Mouse (Mus musculus): ENCODE results near the gene Gm28374. TPM values are rescaled to one million over a fixed set of nuclear protein-coding genes. Genes with fewer than 3 reads are reported as not detected.
"Not testable (repeated sequence)": the region's sequence is repeated elsewhere in the genome, so short reads cannot be mapped to it uniquely, and the experiment has no call there.

The Gm28374 gene
- total RNA-seq (2021): not detected

- no peak for DNase-seq (ENCODE audit: extremely low spot score in 1 of 2, low spot score in 2 of 2)
- intact Hi-C loops (cut with DNase I): no loop called here
Observed at GRCm38 (mm10) chr19:6082156-6082555, at the start of gene Gm28374. TSS of gene Gm28374 (minus strand) at chr19:6082256.

- intact Hi-C loops (cut with DNase I); DNase-seq (ENCODE audit: extremely low spot score in 1 of 2, low spot score in 2 of 2): not testable (repeated sequence)
Observed at GRCm38 (mm10) chr19:6130414-6131128, 48.5 kb upstream of the Gm28374 start.

- peak; percentile 93 to 98 for DNase-seq (ENCODE audit: extremely low spot score in 1 of 2, low spot score in 2 of 2)
- intact Hi-C loops (cut with DNase I): no loop called here
Observed at GRCm38 (mm10) chr19:6127760-6128341, 45.8 kb upstream of the Gm28374 start, which contains the start of gene Snx15. TSS of gene Snx15 (minus strand) at chr19:6128304.

GRCm38 (mm10) chr19:6126789-6127580 lies 44.9 kb upstream of the Gm28374 start:
- intact Hi-C loops (cut with DNase I): no loop called here
- DNase-seq (ENCODE audit: extremely low spot score in 1 of 2, low spot score in 2 of 2): no peak

- no peak for DNase-seq (ENCODE audit: extremely low spot score in 1 of 2, low spot score in 2 of 2)
- intact Hi-C loops (cut with DNase I): no loop called here
Observed at GRCm38 (mm10) chr19:6126289-6126688, 44.2 kb upstream of the Gm28374 start.

- DNase-seq (ENCODE audit: extremely low spot score in 1 of 2, low spot score in 2 of 2): no peak
- intact Hi-C loops (cut with DNase I): no loop called here
Observed at GRCm38 (mm10) chr19:6124898-6125297, 42.8 kb upstream of the Gm28374 start.

GRCm38 (mm10) chr19:6123330-6123729 lies 41.3 kb upstream of the Gm28374 start:
- intact Hi-C loops (cut with DNase I): no loop called here
- DNase-seq (ENCODE audit: extremely low spot score in 1 of 2, low spot score in 2 of 2): no peak

GRCm38 (mm10) chr19:6121761-6122160 lies 39.7 kb upstream of the Gm28374 start:
- intact Hi-C loops (cut with DNase I): no loop called here
- DNase-seq (ENCODE audit: extremely low spot score in 1 of 2, low spot score in 2 of 2): no peak

- DNase-seq (ENCODE audit: extremely low spot score in 1 of 2, low spot score in 2 of 2): no peak
- intact Hi-C loops (cut with DNase I): loop anchor here (5.0 kb wide), 1 partner anchor 41 kb away; the partner anchor contains the start of gene Vps51
Observed at GRCm38 (mm10) chr19:6118677-6119185, 36.7 kb upstream of the Gm28374 start.

- DNase-seq (ENCODE audit: extremely low spot score in 1 of 2, low spot score in 2 of 2): peak; percentile 88 to 92
- intact Hi-C loops (cut with DNase I): loop anchor here (5.0 kb wide), 1 partner anchor 41 kb away; the partner anchor contains the start of gene Vps51
Observed at GRCm38 (mm10) chr19:6117986-6118676, 36.1 kb upstream of the Gm28374 start, which contains the start of gene Sac3d1. TSS of gene Sac3d1 (minus strand) at chr19:6118650.

GRCm38 (mm10) chr19:6117346-6117985 lies 35.4 kb upstream of the Gm28374 start:
- intact Hi-C loops (cut with DNase I): loop anchor here (5.0 kb wide), 1 partner anchor 40 kb away; the partner anchor contains the start of gene Vps51
- DNase-seq (ENCODE audit: extremely low spot score in 1 of 2, low spot score in 2 of 2): no peak

GRCm38 (mm10) chr19:6116113-6116850 lies 34.2 kb upstream of the Gm28374 start:
- no peak for DNase-seq (ENCODE audit: extremely low spot score in 1 of 2, low spot score in 2 of 2)
- intact Hi-C loops (cut with DNase I): loop anchor here (5.0 kb wide), 1 partner anchor 39 kb away; the partner anchor contains the start of gene Vps51

GRCm38 (mm10) chr19:6113116-6113515 lies 31.1 kb upstream of the Gm28374 start:
- intact Hi-C loops (cut with DNase I): no loop called here
- DNase-seq (ENCODE audit: extremely low spot score in 1 of 2, low spot score in 2 of 2): no peak

GRCm38 (mm10) chr19:6105586-6105985 lies 23.5 kb upstream of the Gm28374 start, which contains the start of gene Naaladl1:
TSS of gene Naaladl1 (plus strand) at chr19:6105782.
- intact Hi-C loops (cut with DNase I): no loop called here

GRCm38 (mm10) chr19:6104476-6104875 lies 22.4 kb upstream of the Gm28374 start:
- intact Hi-C loops (cut with DNase I): no loop called here

More at GRCm38 (mm10) chr19:6105586-6105985, 23.5 kb upstream of the Gm28374 start, which contains the start of gene Naaladl1:
- no peak for DNase-seq (ENCODE audit: extremely low spot score in 1 of 2, low spot score in 2 of 2)

GRCm38 (mm10) chr19:6102169-6102853 lies 20.3 kb upstream of the Gm28374 start:
- intact Hi-C loops (cut with DNase I): no loop called here
- DNase-seq (ENCODE audit: extremely low spot score in 1 of 2, low spot score in 2 of 2): no peak

More at GRCm38 (mm10) chr19:6104476-6104875, 22.4 kb upstream of the Gm28374 start:
- DNase-seq (ENCODE audit: extremely low spot score in 1 of 2, low spot score in 2 of 2): no peak

- no peak for DNase-seq (ENCODE audit: extremely low spot score in 1 of 2, low spot score in 2 of 2)
- intact Hi-C loops (cut with DNase I): no loop called here
Observed at GRCm38 (mm10) chr19:6101186-6101585, 19.1 kb upstream of the Gm28374 start.

Data from left cerebral cortex, postnatal 10 days (tissue).